Mouse (Mus musculus) bone marrow macrophage, adult 2 months (primary cell): ENCODE results near the gene Plekhm2.

ENCODE experiments used
- CTCF ChIP-seq: IDR thresholded peaks from 2 replicates; pipeline ENCODE4 v1.5.1; 2012; ENCODE audit warnings: low read depth, mild to moderate bottlenecking, low read length, moderate library complexity
- POLR2A ChIP-seq: IDR thresholded peaks from 2 replicates; pipeline ENCODE4 v1.6.1; 2012; ENCODE audit warnings: mild to moderate bottlenecking, low read depth, low read length, borderline replicate concordance

DNA sequence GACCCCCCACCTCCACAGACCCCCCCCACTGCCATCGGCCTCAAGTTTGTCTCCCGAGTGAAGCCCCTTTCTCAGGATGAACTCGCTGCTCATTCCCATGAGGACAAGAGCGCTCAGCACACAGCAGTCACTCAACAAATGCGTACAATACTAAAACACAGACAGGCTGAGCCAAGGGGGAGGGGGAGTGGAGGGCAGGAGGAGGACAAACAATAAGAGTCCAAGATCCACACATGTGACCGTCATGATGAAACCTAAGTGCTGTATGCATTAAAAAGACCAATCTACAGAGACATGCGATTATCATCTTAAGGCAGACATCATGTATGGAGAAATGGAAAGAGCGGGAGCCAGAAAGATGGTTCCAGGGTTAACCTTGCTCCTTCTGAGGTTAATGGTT, 7.8 kb downstream of the Plekhm2 start:
- TF ChIP-seq CTCF (no peak), POLR2A (no peak)
